Mouse (Mus musculus) neural tube, embryonic 11.5 days (tissue): ENCODE measurements around the gene Olfr17. TPM values are rescaled to one million over a fixed set of nuclear protein-coding genes. Genes with fewer than 3 reads are reported as not detected.
"Not testable (repeated sequence)": the region's sequence is repeated elsewhere in the genome, so short reads cannot be mapped to it uniquely, and the experiment has no call there.

Experiments
- ATAC-seq: fragments of 200-750 bp; cut with Nextera tagmentation; 2 replicates; pipeline ENCODE4 v1.8.0; 2017; ENCODE audit warnings: moderate number of reproducible peaks, mild to moderate bottlenecking, moderate TSS enrichment, moderate library complexity; ENCODE audit not compliant: insufficient read depth, low FRiP score, low TSS enrichment
- DNase-seq: peaks from one replicate; pipeline ENCODE4 v3.0.0-alpha.2; 2015; ENCODE audit warnings: low spot score
- H3K27ac ChIP-seq: fragments of 300-500 bp; sonication (generic); 2 replicates; pipeline ENCODE4 v1.5.1; 2014; ENCODE audit warnings: low read depth, mild to moderate bottlenecking, low read length
- H3K27me3 ChIP-seq: fragments of 300-500 bp; sonication (generic); 2 replicates; pipeline ENCODE4 v1.6.1; 2014; ENCODE audit warnings: mild to moderate bottlenecking, low read length, mixed read lengths; ENCODE audit not compliant: control insufficient read depth, insufficient read depth
- H3K36me3 ChIP-seq: fragments of 300-500 bp; sonication (generic); 2 replicates; pipeline ENCODE4 v1.6.1; 2014; ENCODE audit warnings: mild to moderate bottlenecking, low read length, moderate library complexity, mixed read lengths; ENCODE audit not compliant: control insufficient read depth, insufficient read depth
- H3K4me1 ChIP-seq: fragments of 300-500 bp; sonication (generic); 2 replicates; pipeline ENCODE4 v1.6.1; 2014; ENCODE audit warnings: low read length, mixed read lengths; ENCODE audit not compliant: control insufficient read depth, insufficient read depth
- H3K4me2 ChIP-seq: fragments of 300-500 bp; sonication (generic); 2 replicates; pipeline ENCODE4 v1.6.1; 2014; ENCODE audit warnings: low read depth, mild to moderate bottlenecking, moderate library complexity
- H3K4me3 ChIP-seq: fragments of 300-500 bp; sonication (generic); 2 replicates; pipeline ENCODE4 v1.5.1; 2014; ENCODE audit warnings: low read depth, low read length
- H3K9ac ChIP-seq: fragments of 300-500 bp; sonication (generic); 2 replicates; pipeline ENCODE4 v1.6.1; 2014; ENCODE audit warnings: mild to moderate bottlenecking, low read length
- H3K9me3 ChIP-seq: fragments of 300-500 bp; sonication (generic); 2 replicates; pipeline ENCODE4 v1.6.1; 2016; ENCODE audit warnings: low read length; ENCODE audit not compliant: control insufficient read depth
- WGBS: fragments of 180-500 bp; shearing (Covaris S2); extraction: QIAGEN DNeasy Blood & Tissue Kit; methylation state at CpG from one replicate; pipeline ENCODE4 v1.1.7; 2014; 5-methylcytosine and 5-hydroxymethylcytosine counted together
- polyA plus RNA-seq: library from polyadenylated mRNA; unstranded; fragments of >200 nt; fragmentation: Nextera tagmentation; extraction: Ambion mirVana; gene quantifications from 2 replicates; pipeline ENCODE4 v1.2.1, GENCODE M21; 2014

The Olfr17 gene
- polyA plus RNA-seq, result not detected in 2 replicates

GRCm38 (mm10) chr7:107092920-107093319, at the start of gene Olfr17:
Olfr17 (plus strand) TSS chr7:107093220.
- no peaks in the 10 kb centered on the region for H3K4me1 ChIP-seq
- ATAC-seq (no peak), DNase-seq (no peak)
- whole genome bisulfite sequencing, result 66% methylated on average over 1 of the region's 1 CpGs
- H3K27me3 ChIP-seq, result no peaks in the 10 kb centered on the region
- H3K4me2 ChIP-seq, result no peak within 1 kb of the TSS
- H3K9ac ChIP-seq, result no peak within 1 kb of the TSS
- no peaks in the 10 kb centered on the region for H3K36me3 ChIP-seq
- H3K27ac ChIP-seq, result no peak within 1 kb of the TSS
- no peaks in the 10 kb centered on the region for H3K9me3 ChIP-seq
- no peak within 1 kb of the TSS for H3K4me3 ChIP-seq

GRCm38 (mm10) chr7:107044407-107044806, 48.6 kb upstream of the Olfr17 start:
- Histone ChIP-seq H3K36me3 (no peaks in the 10 kb centered on the region), H3K27ac (no peak overlapping the region), H3K9me3 (no peaks in the 10 kb centered on the region), H3K9ac (no peak overlapping the region), H3K27me3 (no peaks in the 10 kb centered on the region), H3K4me3 (no peak overlapping the region), H3K4me2 (no peak overlapping the region), H3K4me1 (no peaks in the 10 kb centered on the region)
- ATAC-seq, result no peak
- DNase-seq, result no peak
- WGBS, result 95% methylated on average over 1 of the region's 1 CpGs

- no peak overlapping the region for H3K4me3 ChIP-seq
- H3K27me3 ChIP-seq, result no peaks in the 10 kb centered on the region
- no peak overlapping the region for H3K27ac ChIP-seq
- no peaks in the 10 kb centered on the region for H3K36me3 ChIP-seq
- H3K9ac ChIP-seq, result no peak overlapping the region
- no peaks in the 10 kb centered on the region for H3K9me3 ChIP-seq
- H3K4me1 ChIP-seq, result no peaks in the 10 kb centered on the region
- WGBS, result 4% methylated on average over 5 of the region's 5 CpGs
- DNase-seq (peak; percentile 17), ATAC-seq (peak; percentile 68)
- H3K4me2 ChIP-seq, result no peak overlapping the region
Measured at GRCm38 (mm10) chr7:107045833-107046232, 47.2 kb upstream of the Olfr17 start.

- no peak for ATAC-seq
- no peaks in the 10 kb centered on the region for H3K36me3 ChIP-seq
- H3K27ac ChIP-seq, result no peak overlapping the region
- no peak for DNase-seq
- no peak overlapping the region for H3K9ac ChIP-seq
- WGBS, result 70% methylated on average over 3 of the region's 3 CpGs
- no peaks in the 10 kb centered on the region for H3K4me1 ChIP-seq
- no peaks in the 10 kb centered on the region for H3K27me3 ChIP-seq
- H3K4me3 ChIP-seq, result no peak overlapping the region
- no peak overlapping the region for H3K4me2 ChIP-seq
- no peaks in the 10 kb centered on the region for H3K9me3 ChIP-seq
Measured at GRCm38 (mm10) chr7:107047578-107047977, 45.4 kb upstream of the Olfr17 start.

GRCm38 (mm10) chr7:107070681-107071080, 22.3 kb upstream of the Olfr17 start, which contains the start of gene Olfr714:
Olfr714 (plus strand) TSS chr7:107070981.
- Histone ChIP-seq H3K27me3 (no peaks in the 10 kb centered on the region), H3K27ac (no peak within 1 kb of the TSS), H3K9me3 (no peaks in the 10 kb centered on the region), H3K4me2 (no peak within 1 kb of the TSS), H3K36me3 (no peaks in the 10 kb centered on the region), H3K4me3 (no peak within 1 kb of the TSS), H3K9ac (no peak within 1 kb of the TSS), H3K4me1 (no peaks in the 10 kb centered on the region)
- ATAC-seq (no peak), DNase-seq (no peak)
- 90% methylated on average over 2 of the region's 2 CpGs for WGBS

GRCm38 (mm10) chr7:107110269-107110668, 17.2 kb downstream of the Olfr17 start, which contains the start of gene Olfr715b:
Olfr715b (minus strand) TSS chr7:107110369.
- not testable (repeated sequence) for H3K36me3 ChIP-seq, H3K27ac ChIP-seq, H3K4me3 ChIP-seq, H3K4me2 ChIP-seq, H3K27me3 ChIP-seq, H3K9me3 ChIP-seq, ATAC-seq, H3K9ac ChIP-seq, DNase-seq, H3K4me1 ChIP-seq
- 62% methylated on average over 1 of the region's 2 CpGs for WGBS

GRCm38 (mm10) chr7:107130983-107131382, 38.0 kb downstream of the Olfr17 start, which contains the start of gene Olfr715:
Olfr715 (minus strand) TSS chr7:107131083.
- ATAC-seq, H3K4me1 ChIP-seq, H3K9me3 ChIP-seq, DNase-seq, H3K4me2 ChIP-seq, H3K36me3 ChIP-seq, H3K27ac ChIP-seq, H3K27me3 ChIP-seq, H3K9ac ChIP-seq, H3K4me3 ChIP-seq: not testable (repeated sequence)
- WGBS, result 65% methylated on average over 1 of the region's 3 CpGs

GRCm38 (mm10) chr7:107138027-107138426, 45.0 kb downstream of the Olfr17 start, which contains the start of gene Olfr716:
Olfr716 (plus strand) TSS chr7:107138327.
- ATAC-seq, DNase-seq, H3K36me3 ChIP-seq, H3K4me2 ChIP-seq, H3K4me3 ChIP-seq, H3K9ac ChIP-seq, H3K27ac ChIP-seq, H3K4me1 ChIP-seq, H3K9me3 ChIP-seq, H3K27me3 ChIP-seq: not testable (repeated sequence)
- 84% methylated on average over 2 of the region's 2 CpGs for WGBS
